Mouse (Mus musculus) frontal cortex, postnatal 14 days (tissue): ENCODE measurements at regions not wholly inside any gene's neighbourhood (a gene's known extent, or its start where the extent isn't known, plus 50 kb on each side); places are given as distances from the start of the nearest gene placed in this dataset.

ENCODE experiments used
- DNase-seq, 2 experiments: peaks; one replicate each; pipeline ENCODE4 v3.0.0; 2022; ENCODE audit warnings: low spot score in 2 of 2

DNA sequence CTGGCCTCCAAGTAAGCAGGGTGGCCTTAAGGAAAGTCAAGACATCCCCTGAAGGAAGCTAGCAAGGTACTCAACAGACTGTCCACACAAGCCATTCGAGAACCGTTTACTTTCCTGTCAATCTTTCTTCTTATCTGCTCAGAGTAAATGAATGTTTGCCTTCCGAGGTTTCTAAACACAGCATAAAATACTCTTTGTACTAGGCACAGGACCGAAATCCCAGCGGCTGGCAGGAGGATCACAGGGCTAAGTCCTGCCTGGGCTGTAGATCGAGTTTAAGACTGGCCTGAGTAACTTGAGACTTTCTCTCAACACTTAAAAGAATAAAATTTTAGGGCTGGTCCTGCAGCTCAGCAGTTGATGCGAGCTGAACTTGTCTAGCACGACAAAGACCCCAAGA is 175.9 kb downstream of the Bcl2l11 start:
- DNase-seq: no peak

DNA sequence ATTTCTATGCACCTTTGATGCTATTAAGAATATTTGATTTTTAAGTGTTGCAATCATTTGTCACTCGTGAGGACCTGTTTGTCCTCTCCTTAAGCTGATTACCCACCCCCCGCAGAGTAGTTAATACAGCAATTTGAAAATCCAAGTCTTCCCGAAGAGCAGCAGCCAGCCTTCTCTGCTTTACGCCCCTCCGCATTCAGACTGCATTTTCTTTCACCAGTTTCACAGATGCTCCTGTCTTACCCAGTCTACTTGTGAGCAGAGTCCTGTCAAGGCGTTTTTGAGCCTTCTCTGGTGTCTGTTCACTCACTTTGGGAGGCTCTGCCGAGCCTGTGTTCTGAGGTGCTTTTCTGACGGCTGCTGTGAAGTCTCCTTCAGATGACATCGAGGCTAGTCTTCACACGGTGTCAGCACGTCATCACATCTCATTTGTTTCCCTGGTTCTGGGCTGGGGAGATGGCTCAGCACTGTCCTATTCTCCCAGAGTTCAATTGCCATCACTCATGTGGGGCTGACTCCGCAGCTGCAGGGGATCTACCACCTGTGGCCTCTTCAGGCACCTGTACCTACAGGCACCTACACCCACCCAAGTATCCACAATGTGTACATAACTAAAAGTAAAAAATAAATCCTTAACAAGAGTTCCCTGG is 178.3 kb downstream of the Bcl2l11 start:
- DNase-seq: no peak

DNA sequence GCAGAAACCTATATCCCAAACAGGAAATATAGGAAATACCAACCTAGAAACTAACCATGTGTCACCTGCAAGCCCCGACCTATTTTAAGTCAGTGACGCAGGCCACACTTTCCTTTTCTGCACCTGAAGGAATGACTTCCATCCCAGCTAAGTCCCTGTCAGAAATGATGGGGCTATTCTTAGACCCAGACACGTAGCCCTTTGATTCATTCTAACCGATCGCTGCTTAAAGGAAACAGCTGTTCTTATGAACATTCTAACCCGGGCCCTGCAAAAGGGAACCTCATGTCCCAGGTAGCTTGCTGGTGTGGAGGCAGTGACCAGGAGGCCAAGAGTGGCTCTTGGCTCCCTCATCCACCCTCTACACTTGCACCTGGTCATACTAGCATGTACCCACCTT is 180.9 kb downstream of the Bcl2l11 start:
- no peak for DNase-seq

DNA sequence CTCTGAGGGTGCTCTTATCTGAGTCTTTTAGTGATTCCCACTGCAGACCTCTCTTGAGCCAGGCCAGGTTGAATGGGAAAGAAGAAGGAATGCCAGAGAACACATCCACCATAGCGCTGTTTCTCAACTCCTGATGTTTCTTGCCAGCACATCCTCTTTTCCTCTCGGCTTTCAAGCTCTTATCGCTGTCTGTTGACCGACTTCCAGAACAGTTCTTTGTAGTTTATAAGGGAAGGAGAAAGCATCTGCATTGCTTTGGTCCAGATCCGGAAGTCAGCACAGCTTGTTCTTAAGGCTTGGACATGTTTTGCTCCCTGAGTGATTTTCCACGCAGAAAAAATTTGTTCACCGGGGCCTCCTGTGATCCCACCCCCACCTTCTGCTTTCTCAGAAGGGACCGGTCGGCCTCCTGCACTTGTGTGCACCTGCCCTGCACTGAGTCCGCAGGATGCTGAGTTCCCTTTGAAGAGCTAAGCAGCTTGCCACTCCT is 183.7 kb downstream of the Bcl2l11 start:
- DNase-seq: no peak

DNA sequence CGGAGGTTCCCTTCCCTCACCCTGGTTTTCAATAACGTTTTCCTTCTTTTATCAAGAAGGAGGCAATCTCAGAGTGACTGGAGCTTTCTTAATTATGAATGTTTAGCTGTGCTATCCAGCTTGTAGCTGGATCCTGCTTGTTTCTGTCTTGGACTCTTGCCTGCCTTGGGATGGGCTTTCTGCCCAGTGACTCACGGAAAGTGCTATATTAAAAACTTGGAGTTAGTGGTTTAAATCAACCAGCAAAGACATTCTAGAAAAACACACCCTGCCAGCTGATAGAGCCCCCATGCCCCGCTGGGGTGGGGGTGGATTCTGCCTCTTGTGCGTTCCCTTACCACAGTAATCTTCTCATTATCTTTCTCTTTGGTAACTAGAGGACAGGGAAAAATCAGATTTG is 184.2 kb downstream of the Bcl2l11 start:
- peak; percentile 78 for DNase-seq

DNA sequence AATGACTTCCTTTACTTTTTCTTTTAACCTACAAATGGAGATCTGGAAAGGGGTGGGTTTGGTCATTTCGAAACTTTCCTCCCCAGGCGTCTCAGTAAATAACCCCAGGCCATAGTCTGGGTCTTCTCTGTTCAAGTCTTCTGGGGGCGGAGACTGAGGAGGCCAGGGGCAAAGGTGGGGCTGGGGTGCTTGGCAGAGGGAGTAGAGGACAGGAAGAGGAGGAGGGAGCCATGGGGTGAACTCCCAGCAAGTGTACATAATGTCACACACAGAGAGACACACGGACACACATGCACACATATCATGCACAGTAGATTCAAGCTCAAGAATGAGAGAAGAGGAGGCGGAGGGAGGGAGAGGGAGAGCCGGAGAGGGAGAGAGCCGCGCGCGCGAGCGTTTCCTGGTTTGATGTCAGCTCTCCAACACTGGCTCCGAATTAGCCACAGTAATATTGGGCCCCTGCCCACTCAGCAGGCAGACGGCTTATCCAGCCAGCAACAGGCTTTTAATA is 186.3 kb downstream of the Bcl2l11 start:
- DNase-seq: peak in 1 of 2 experiments; percentile 43

DNA sequence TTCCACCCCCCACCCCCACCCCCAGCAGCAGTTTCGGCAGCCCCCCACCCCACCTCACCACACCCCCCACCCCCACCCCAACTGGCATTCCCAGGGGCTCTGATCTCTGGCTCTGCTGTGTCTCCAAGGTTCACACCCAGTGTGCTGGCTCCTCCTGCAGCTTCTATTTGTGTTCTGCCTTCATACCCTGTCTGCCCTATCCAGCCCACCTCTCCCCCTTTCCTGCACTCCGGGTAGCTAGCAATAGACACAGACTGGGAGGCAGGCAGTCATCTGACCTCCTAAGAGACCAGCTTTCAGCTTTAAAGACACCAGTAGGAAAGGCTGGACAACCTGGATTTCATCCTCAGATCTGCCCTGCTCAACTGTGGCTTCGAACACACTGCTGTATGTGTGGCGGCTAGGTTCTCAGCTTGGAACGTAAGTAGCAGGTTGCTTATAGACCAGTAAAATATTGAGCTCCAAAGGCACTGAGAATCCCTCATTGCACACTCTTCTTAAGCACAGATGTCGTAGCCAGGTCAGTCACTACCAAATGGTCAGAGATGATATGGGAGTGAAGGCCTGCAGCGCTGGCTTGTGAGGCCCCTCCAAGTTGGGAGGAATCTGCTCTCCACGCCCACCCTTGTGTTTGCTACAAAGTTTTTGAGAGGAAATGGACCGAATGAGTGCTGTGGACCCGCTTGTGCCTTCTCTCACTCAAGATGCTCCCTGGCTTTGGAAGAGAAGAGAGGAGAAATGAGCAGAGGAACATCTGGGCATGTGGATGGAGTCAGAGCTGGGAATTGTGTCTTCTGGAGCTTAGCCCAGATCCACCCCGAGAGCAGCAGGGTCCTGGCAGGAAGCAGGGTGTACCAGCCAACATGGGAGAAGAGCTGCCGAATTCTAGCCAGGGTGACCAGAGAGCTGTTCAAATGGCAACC is 187.1 kb downstream of the Bcl2l11 start:
- no peak for DNase-seq

DNA sequence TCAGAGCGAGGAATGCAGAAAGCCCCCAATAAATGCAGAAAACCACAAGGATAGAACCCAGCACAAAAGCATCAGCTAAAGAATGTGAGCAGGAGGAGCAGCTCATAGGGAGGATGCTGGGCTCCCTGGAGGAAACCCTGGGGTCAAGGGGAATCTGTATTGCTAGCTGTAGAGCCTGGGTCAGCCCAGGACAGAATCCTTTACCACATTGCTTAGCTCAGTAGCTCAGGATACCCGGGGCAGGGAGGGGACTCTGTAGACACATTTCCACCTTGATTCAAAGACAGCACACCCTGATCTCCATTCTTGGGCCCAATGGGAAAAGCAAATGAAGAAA is 187.7 kb downstream of the Bcl2l11 start:
- DNase-seq: no peak

DNA sequence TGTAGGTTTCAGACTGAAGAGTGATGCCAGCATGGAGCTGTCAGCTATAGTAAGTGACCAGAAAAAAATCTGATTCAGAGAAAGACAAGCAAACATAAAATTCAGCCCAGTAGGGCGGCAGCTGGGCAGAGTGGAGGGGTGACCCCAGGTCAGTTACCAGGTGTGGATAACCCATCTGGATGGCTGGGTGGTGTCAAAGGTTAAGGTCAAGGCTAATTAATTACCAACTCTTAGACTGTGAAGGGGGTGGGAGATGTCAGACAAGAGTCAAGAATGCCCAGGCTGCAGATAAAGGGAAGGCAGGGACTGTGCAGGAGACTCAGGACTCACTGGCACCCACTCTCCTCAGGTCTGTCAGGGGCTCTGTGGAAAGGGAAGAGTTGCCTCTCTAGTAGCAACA is 188.1 kb downstream of the Bcl2l11 start:
- no peak for DNase-seq

DNA sequence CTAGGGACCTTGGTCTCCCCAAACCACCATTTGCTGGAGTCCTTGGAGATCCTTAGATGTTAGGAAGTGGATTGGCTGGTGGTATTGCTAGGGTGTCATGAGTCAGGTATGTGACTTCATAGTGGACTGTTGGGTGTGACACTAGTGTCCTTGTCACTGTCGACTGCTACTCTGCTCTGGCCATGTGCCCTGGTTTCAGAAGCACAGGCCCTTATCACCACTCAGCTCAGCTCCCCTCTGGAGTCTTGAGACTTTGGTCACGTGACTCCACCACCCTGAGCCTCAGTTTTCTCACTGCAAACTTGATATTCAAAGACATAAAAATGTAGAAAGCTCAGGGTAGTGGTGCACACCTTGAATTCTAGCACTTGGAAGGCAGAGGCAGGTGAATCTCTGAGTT is 190.7 kb downstream of the Bcl2l11 start:
- no peak for DNase-seq

DNA sequence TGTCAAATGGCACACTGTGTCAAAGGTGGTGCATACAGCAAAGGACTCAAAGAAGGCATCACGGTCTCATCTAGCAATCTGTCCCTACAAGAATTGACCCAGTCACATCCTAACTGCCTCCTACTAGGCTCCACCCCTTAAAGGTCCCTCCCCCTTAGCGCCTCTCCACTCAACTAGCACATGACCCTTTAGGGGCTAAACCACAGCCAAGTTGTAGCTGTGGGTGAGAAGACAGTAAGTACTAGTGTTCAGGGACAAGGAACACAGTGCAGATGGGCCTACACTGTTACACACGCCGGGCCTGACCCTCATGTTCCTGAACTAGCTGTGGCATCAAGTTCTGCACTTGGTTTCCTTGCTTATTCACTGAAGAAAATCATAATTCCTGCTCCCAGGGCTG is 192.4 kb downstream of the Bcl2l11 start:
- DNase-seq: no peak

DNA sequence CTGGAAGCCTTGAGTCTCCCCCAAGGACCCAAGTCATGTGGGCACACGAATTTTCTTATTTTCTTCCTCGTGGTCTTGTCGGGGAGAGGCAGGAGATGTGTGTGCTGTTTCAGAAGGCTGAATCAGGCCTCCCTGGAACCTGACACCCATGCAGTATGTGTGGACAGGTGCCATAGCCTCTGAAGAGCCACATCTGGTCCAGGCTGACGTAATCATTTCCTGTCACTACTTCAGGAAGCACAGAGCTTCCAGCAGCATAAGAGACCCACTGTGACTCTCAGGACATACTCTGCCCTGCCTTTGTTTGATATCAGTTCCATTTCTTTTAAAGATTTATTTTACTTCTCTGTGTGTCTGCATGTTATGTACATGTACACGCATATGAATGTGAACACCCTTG is 193.1 kb downstream of the Bcl2l11 start:
- no peak for DNase-seq

DNA sequence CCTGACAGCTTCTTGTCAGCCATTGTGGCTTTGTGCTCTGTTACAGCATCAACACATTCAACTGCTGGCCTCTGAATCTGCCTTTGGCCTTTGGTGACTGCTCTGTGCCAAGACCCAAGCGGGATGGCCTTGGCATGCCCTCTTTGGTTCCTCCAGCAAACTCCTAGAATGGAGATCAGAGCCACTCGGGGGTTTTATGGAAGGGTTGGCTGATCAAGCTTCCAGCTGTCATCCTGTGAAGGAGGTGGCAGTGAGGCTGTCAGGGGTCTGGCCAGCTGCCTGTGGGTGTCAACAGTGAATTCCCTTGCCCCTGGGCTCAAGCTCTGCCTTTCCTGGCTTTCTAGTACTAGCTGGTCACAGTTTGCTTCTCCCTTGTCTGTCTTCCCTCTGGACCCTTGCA is 195.6 kb downstream of the Bcl2l11 start:
- DNase-seq: no peak

DNA sequence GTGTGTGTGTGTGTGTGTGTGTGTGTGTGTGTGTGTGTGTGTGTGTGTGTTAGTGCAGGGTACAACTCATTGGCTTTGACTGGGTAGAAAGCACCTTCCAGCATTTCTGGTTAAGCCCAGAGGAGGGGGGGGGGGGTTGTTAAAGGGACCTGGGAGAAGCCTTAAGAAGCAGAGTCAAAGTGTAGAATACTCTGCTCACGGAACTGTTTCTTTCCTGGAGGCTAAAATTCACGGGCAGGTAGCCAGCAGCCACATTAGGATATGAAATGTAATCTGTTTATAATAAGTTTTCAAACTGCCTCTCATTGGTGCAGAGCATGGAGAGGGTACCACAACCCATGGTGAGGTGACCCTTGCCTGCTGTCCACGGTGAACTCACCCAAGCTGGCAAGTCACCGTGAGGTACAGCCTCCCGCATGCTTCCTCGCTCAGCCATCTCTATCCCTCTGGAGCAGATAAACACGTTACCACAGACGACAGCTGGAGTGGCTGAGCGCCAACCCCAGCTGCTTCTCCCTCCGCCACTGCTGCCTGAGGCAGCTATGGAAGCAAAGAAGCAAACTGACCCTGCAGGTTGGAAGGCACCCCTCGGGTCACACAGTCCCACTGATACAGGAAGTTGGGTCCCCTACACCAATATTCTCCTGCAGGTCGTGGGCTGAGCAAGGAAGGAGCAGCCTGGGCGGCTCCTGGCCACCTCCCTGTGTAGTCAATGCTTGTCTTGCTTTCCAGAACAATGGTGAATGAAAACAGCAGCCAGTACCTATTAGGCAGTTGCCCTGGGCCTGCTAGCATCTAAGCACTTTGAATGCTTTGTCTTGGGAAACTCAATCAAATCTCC is 198.6 kb downstream of the Bcl2l11 start:
- DNase-seq: no peak

DNA sequence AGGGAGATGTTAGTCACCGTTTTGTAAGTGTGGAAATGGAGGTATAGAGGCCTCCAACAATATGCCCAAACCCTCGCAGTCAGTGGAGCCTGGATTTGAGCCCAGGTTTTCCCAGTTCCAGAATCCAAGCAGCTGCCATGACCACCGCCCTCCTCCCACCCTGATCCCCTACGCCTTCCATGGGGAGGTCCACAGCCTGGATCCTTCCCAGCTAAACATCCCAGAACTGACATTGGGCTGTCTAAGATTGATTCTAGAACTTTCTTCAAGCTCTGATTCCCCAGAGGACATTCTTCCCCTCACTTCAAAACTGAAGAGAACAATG is 199.2 kb downstream of the Bcl2l11 start:
- DNase-seq: no peak

DNA sequence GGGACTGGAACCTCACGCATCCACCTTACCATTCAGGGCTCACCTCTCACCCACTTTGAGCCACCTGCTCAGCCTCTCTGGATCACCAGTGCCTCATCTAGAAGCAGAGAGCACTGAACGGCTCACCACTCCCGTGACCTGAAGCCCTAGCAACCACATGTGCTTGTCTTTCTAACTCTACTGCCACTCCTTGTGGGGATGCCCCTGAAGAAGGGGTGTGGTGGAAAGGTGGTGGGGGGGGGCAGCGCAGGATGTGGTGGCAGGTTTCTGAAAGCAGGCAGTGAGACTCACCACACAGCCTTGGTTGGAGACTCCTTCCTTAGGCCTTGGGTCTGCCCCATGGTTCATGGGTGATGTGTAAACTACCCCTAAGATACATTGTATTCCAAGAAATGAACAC is 199.6 kb downstream of the Bcl2l11 start:
- DNase-seq: no peak

DNA sequence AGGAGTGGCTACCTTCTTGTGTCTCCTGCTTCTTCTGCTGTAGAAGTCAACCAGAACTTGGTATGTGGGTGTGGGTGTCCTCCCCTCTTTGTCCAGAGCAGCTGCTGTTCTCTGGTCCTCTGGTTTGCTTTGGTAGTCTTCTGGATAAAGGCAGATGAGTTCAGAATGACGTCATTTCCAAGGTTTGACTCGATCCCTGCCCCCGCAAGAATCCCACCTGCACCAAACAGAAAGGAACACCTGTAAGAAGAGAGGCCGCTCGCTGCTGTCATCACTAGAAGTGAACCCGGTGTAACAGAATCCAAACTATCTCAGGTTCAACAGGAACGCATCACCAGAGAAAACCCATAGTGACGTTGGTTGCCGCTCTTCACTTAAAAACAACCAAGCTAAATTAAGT is 205.0 kb downstream of the Bcl2l11 start:
- DNase-seq: no peak

DNA sequence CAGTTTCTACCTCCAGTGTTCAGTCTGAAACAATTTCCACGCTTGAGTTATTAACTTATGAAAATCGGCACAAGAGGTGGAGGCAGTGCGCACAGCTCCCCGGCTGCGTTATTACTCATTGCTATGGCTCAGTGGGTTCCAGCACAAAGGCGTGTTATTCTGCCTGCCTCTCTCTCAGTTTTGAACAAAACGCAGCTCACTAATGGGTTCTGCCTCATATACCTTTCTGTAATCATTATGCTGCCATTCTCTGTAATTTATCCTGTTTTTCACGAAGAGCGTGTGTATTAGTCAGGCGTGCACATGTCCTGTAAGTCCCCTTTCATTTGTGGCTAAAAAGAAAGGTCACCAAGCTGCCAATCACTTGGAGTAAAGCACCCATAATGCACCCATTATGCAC is 205.4 kb downstream of the Bcl2l11 start:
- DNase-seq: no peak

DNA sequence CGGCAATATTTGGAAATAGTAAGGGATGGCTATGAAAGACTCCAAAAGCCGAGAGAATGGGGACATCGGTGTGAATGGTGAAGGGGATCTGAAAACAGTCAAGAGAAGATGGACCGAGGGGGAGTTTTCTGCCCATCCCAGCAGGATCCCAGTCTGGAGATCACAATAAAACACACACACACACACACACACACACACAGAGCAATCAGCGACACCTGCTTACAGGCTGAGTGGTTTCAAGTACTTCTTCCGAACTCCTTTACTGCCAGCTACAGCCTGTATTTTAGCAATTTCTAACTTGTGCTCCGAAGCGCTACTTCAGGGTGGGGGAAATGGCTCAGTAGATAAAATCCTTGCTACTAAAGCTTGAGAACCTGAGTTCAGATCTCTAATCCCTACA is 205.8 kb downstream of the Bcl2l11 start:
- no peak for DNase-seq

DNA sequence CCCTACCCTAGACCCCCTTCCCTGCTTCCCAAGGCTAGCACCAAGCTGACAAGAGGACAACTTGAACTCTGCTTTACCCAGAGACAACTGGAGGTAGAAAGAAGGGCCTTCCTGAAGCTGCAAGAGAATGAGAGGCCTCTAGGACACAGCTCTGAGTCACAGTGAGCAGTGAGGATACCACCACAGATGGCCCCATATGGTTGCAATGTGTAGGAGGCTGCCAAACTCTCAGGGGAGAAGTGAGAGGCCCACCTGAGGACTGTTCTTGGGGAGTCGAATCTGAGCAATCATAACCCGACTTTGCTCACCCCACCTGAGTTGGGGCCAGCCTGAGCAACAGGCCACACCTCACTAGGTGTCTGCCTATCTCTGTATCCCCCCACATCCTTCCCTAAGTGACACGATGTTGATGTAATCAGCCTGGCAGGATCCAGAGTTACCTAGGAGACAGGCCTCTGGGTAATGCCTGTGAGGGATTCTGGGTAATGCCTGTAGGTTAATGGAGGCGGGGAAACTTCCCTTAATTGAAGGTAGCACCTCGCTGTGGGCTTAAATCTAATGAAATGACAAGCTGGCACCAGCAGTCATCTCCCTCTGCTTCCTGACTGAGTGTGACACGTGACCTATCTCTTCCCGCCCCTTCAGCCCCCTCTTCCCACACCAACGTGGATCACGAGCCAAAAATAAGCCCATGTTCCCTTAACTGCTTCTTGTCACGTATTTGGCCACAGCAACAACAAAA is 207.7 kb downstream of the Bcl2l11 start:
- no peak for DNase-seq

DNA sequence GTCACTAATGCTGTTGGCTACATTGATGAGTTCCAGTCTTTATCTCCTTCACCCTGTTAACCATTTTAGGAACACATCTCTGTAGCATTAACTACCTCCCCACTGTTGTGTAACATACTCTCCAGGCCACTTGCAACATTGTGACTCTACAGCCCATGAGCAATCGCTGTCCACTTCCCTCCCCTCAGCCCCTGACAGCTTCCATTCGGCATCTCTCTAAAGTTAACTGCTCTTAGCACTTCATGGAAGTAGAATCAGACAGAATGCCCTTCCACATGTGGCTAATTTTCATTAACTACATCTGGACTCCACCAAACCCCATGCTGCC is 208.3 kb downstream of the Bcl2l11 start:
- DNase-seq: no peak
